In the genomic region with DNA sequence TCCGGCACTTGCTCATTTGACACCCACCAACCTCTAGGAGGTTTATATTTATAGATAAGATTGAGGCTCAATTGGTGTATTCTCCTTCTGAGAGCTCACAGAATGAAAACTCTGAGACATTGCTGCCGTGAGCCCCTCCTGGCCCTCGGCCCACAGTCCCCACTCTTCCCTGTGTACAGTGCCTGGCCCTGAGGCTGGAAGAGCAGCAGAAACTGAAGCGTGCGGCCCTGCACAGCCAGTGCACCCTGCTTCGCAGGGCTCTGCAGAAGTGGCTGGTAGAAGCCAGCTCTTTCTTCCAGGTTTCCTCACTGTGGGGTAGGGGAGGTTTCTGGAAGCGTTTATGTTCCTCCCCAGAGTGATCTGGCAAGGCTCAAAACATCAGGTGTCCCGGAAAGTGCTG, we compare ENCODE assay signal across 7 mouse cellular contexts.
DNase-seq lines count a peak whose midpoint lies in the region; ATAC-seq and TF ChIP-seq lines count a peak whose summit lies in the region.
"Not testable (repeated sequence)": the region's sequence is repeated elsewhere in the genome, so short reads cannot be mapped to it uniquely, and the experiment has no call there.

No protein-coding gene starts in this region.

- 87% methylated on average over 8 of the region's 8 CpGs for WGBS in embryonic facial prominence, embryonic 10.5 days
- 66% methylated on average over 8 of the region's 8 CpGs for WGBS in heart, embryonic 13.5 days
- WGBS in intestine, postnatal 0 days, result 66% methylated on average over 8 of the region's 8 CpGs
- WGBS in lung, postnatal 0 days, result 76% methylated on average over 8 of the region's 8 CpGs
- 87% methylated on average over 8 of the region's 8 CpGs for WGBS in midbrain, embryonic 14.5 days
- 50% methylated on average over 8 of the region's 8 CpGs for WGBS in small intestine, adult 2 months

- TF ChIP-seq POLR2A in small intestine, adult 2 months (IDR thresholded peaks at IDR 0.05; ENCODE audit: low read depth, low read length), result not testable (repeated sequence)

- not testable (repeated sequence) for H3K27ac ChIP-seq in embryonic facial prominence, embryonic 10.5 days (replicated peaks); heart, embryonic 13.5 days (replicated peaks); lung, postnatal 0 days (ENCODE audit: low read length); midbrain, embryonic 14.5 days (replicated peaks; ENCODE audit: low read depth, low read length)
- H3K27ac ChIP-seq in intestine, postnatal 0 days (ENCODE audit: low read depth, low read length), result peak overlapping the region; percentile 35; the same call in 1 of the 2 replicates
- H3K27ac ChIP-seq in small intestine, adult 2 months (ENCODE audit: insufficient read depth, low read depth, low read length), result peak overlapping the region; percentile 79

- TF ChIP-seq EP300 in lung, postnatal 0 days (IDR thresholded peaks at IDR 0.05), result not testable (repeated sequence)

- not testable (repeated sequence) for H3K4me1 ChIP-seq in embryonic facial prominence, embryonic 10.5 days; heart, embryonic 13.5 days; intestine, postnatal 0 days (replicated peaks; ENCODE audit: control insufficient read depth, insufficient read depth, low read length); lung, postnatal 0 days (ENCODE audit: insufficient read depth, low read depth, low read length); midbrain, embryonic 14.5 days (ENCODE audit: control insufficient read depth, insufficient read depth, low read length)
- H3K4me1 ChIP-seq in small intestine, adult 2 months (ENCODE audit: control insufficient read depth, insufficient read depth, insufficient read length, low read length), result peaks cover 48% of the 10 kb centered on the region

- H3K4me3 ChIP-seq in embryonic facial prominence, embryonic 10.5 days; heart, embryonic 13.5 days; intestine, postnatal 0 days (ENCODE audit: low read depth, low read length); lung, postnatal 0 days (ENCODE audit: low read depth, low read length); midbrain, embryonic 14.5 days (replicated peaks; ENCODE audit: low read depth, low read length); small intestine, adult 2 months (ENCODE audit: low read depth, low read length): not testable (repeated sequence)

- not testable (repeated sequence) for H3K36me3 ChIP-seq in embryonic facial prominence, embryonic 10.5 days (replicated peaks); heart, embryonic 13.5 days; intestine, postnatal 0 days (ENCODE audit: control insufficient read depth, insufficient read depth); lung, postnatal 0 days (ENCODE audit: insufficient read depth, low read length); midbrain, embryonic 14.5 days (ENCODE audit: control insufficient read depth, insufficient read depth, low read length); small intestine, adult 2 months (ENCODE audit: control insufficient read depth, insufficient read depth, low read length)

- not testable (repeated sequence) for TF ChIP-seq CTCF in intestine, postnatal 0 days (IDR thresholded peaks at IDR 0.05; ENCODE audit: low read depth); lung, postnatal 0 days (IDR thresholded peaks at IDR 0.05); small intestine, adult 2 months (IDR thresholded peaks at IDR 0.05; ENCODE audit: extremely low read depth, insufficient read length, insufficient replicate concordance, low read depth, low read length)

- H3K4me2 ChIP-seq in heart, embryonic 13.5 days; intestine, postnatal 0 days (replicated peaks; ENCODE audit: low read depth); lung, postnatal 0 days (replicated peaks; ENCODE audit: low read depth, low read length); midbrain, embryonic 14.5 days (ENCODE audit: low read length): not testable (repeated sequence)

- H3K9me3 ChIP-seq in embryonic facial prominence, embryonic 10.5 days; heart, embryonic 13.5 days; intestine, postnatal 0 days (ENCODE audit: control insufficient read depth); lung, postnatal 0 days (ENCODE audit: low read length); midbrain, embryonic 14.5 days (ENCODE audit: control insufficient read depth, low read length): not testable (repeated sequence)

- H3K9ac ChIP-seq in heart, embryonic 13.5 days; intestine, postnatal 0 days (ENCODE audit: low read depth, low read length); lung, postnatal 0 days (replicated peaks; ENCODE audit: low read depth); midbrain, embryonic 14.5 days (replicated peaks; ENCODE audit: low read length): not testable (repeated sequence)

- peak; percentile 53 for ATAC-seq in granulocyte monocyte progenitor cell, adult 5-6 weeks (replicated peaks; ENCODE audit: poor library complexity, severe bottlenecking)
- peak; percentile 63 for ATAC-seq in heart, embryonic 13.5 days (ENCODE audit: extremely low read depth, insufficient number of reproducible peaks, low FRiP score, low TSS enrichment)
- ATAC-seq in intestine, postnatal 0 days, result not testable (repeated sequence)
- 0 out of 2 replicates have a peak, but pooled peaks have one; percentile 62 for ATAC-seq in lung, postnatal 0 days
- peak; percentile 53; the same call in 1 of the 2 replicates for ATAC-seq in midbrain, embryonic 14.5 days (ENCODE audit: low FRiP score, low TSS enrichment)

- H3K27me3 ChIP-seq in embryonic facial prominence, embryonic 10.5 days (replicated peaks; ENCODE audit: low read depth, poor library complexity, severe bottlenecking); heart, embryonic 13.5 days (replicated peaks); intestine, postnatal 0 days (replicated peaks; ENCODE audit: control insufficient read depth, insufficient read depth, low read length); lung, postnatal 0 days (replicated peaks; ENCODE audit: insufficient read depth, low read length); midbrain, embryonic 14.5 days (ENCODE audit: control insufficient read depth, insufficient read depth, low read length); small intestine, adult 2 months (ENCODE audit: control insufficient read depth, insufficient read depth, low read length): not testable (repeated sequence)

- peak; percentile 5 for DNase-seq in embryonic facial prominence, embryonic 10.5 days (ENCODE audit: low spot score)
- not testable (repeated sequence) for DNase-seq in lung, postnatal 0 days (ENCODE audit: low spot score); midbrain, embryonic 14.5 days
